Mouse (Mus musculus): Measurements from ENCODE around the gene Psma7. TPM values are rescaled to one million over a fixed set of nuclear protein-coding genes. Genes with fewer than 3 reads are reported as not detected.

Gene Psma7
- polyA plus RNA-seq, 1 experiment = 38.5 TPM

DNA sequence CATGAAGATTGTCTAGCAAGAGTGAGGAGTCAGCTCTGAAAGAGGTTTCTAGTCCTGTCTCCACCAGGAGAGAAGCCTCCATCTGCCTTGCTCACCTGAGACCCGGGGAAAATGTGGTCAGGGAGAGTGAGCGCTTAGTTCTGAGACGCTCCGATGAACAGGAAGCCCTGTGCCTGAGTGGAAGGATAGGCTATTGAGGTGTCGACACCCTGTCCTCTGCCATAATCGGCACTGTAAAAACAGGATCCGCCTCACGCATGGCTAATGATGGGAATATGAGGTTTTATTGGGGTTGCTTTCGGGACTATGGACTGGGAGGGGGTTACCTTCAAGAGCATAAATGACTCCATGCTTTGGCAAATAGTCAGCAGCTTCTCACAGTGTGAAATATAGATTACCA lies 23.7 kb downstream of the Psma7 start:
- Histone ChIP-seq H3K4me1 (ENCODE audit: control insufficient read depth, insufficient read depth, low read length) (peaks cover 13% of the 10 kb centered on the region), H3K4me3 (ENCODE audit: control insufficient read depth, low read depth, low read length) (no peak overlapping the region), H3K36me3 (ENCODE audit: control insufficient read depth, insufficient read depth, low read length) (no peaks in the 10 kb centered on the region), H3K27me3 (ENCODE audit: control insufficient read depth, insufficient read depth, low read length) (no peaks in the 10 kb centered on the region), H3K27ac (ENCODE audit: control insufficient read depth, insufficient read depth, low read depth, low read length) (no peak overlapping the region)
- TF ChIP-seq POLR2A (IDR thresholded peaks at IDR 0.05; ENCODE audit: control insufficient read depth, low read depth, low read length) (no peak), CTCF (IDR thresholded peaks at IDR 0.05; ENCODE audit: control insufficient read depth, insufficient read depth, insufficient replicate concordance, low read depth, low read length) (no peak)

GRCm38 (mm10) chr2:180017632-180018031 lies 24.6 kb downstream of the Psma7 start:
- Histone ChIP-seq H3K4me1 (ENCODE audit: control insufficient read depth, insufficient read depth, low read length) (peaks cover 13% of the 10 kb centered on the region), H3K36me3 (ENCODE audit: control insufficient read depth, insufficient read depth, low read length) (no peaks in the 10 kb centered on the region), H3K27ac (ENCODE audit: control insufficient read depth, insufficient read depth, low read depth, low read length) (no peak overlapping the region), H3K27me3 (ENCODE audit: control insufficient read depth, insufficient read depth, low read length) (no peaks in the 10 kb centered on the region), H3K4me3 (ENCODE audit: control insufficient read depth, low read depth, low read length) (no peak overlapping the region)
- TF ChIP-seq CTCF (IDR thresholded peaks at IDR 0.05; ENCODE audit: control insufficient read depth, insufficient read depth, insufficient replicate concordance, low read depth, low read length) = no peak
- TF ChIP-seq POLR2A (IDR thresholded peaks at IDR 0.05; ENCODE audit: control insufficient read depth, low read depth, low read length) = no peak

- Histone ChIP-seq H3K4me1 (ENCODE audit: control insufficient read depth, insufficient read depth, low read length) (peaks cover 4% of the 10 kb centered on the region; the same call in 1 of the 2 replicates), H3K4me3 (ENCODE audit: control insufficient read depth, low read depth, low read length) (no peak overlapping the region), H3K27me3 (ENCODE audit: control insufficient read depth, insufficient read depth, low read length) (no peaks in the 10 kb centered on the region), H3K27ac (ENCODE audit: control insufficient read depth, insufficient read depth, low read depth, low read length) (no peak overlapping the region), H3K36me3 (ENCODE audit: control insufficient read depth, insufficient read depth, low read length) (no peaks in the 10 kb centered on the region)
- TF ChIP-seq POLR2A (IDR thresholded peaks at IDR 0.05; ENCODE audit: control insufficient read depth, low read depth, low read length) (no peak), CTCF (IDR thresholded peaks at IDR 0.05; ENCODE audit: control insufficient read depth, insufficient read depth, insufficient replicate concordance, low read depth, low read length) (no peak)
These were observed 28.5 kb downstream of the Psma7 start for GRCm38 (mm10) chr2:180013686-180014085.

DNA sequence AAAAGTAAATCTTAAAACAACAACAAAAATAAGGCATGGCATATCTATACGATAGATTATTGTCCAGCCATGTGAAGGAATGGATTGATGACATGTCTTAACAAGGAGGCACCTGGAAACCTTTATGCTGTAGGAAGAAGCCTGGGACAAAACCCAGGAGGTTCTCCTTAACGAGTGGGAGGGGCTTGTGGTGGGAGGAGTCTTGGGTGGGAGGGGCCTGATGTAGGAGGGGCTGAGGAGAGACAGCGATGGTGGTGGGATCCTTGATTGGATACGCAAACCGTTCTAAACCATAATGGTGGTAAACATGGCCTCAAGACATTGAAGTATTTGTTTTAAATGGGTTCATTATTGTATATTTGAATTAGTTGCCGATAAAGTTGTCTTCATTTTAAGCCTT lies 30.9 kb downstream of the Psma7 start:
- TF ChIP-seq POLR2A (IDR thresholded peaks at IDR 0.05; ENCODE audit: control insufficient read depth, low read depth, low read length) (no peak), CTCF (IDR thresholded peaks at IDR 0.05; ENCODE audit: control insufficient read depth, insufficient read depth, insufficient replicate concordance, low read depth, low read length) (no peak)
- Histone ChIP-seq H3K36me3 (ENCODE audit: control insufficient read depth, insufficient read depth, low read length) (no peaks in the 10 kb centered on the region), H3K4me3 (ENCODE audit: control insufficient read depth, low read depth, low read length) (peak overlapping the region; percentile 38; the same call in 1 of the 2 replicates), H3K27me3 (ENCODE audit: control insufficient read depth, insufficient read depth, low read length) (no peaks in the 10 kb centered on the region), H3K27ac (ENCODE audit: control insufficient read depth, insufficient read depth, low read depth, low read length) (no peak overlapping the region), H3K4me1 (ENCODE audit: control insufficient read depth, insufficient read depth, low read length) (peaks cover 4% of the 10 kb centered on the region; the same call in 1 of the 2 replicates)

- Histone ChIP-seq H3K4me1 (ENCODE audit: control insufficient read depth, insufficient read depth, low read length) (peaks cover 4% of the 10 kb centered on the region; the same call in 1 of the 2 replicates), H3K4me3 (ENCODE audit: control insufficient read depth, low read depth, low read length) (no peak overlapping the region), H3K36me3 (ENCODE audit: control insufficient read depth, insufficient read depth, low read length) (no peaks in the 10 kb centered on the region), H3K27ac (ENCODE audit: control insufficient read depth, insufficient read depth, low read depth, low read length) (no peak overlapping the region), H3K27me3 (ENCODE audit: control insufficient read depth, insufficient read depth, low read length) (no peaks in the 10 kb centered on the region)
- TF ChIP-seq POLR2A (IDR thresholded peaks at IDR 0.05; ENCODE audit: control insufficient read depth, low read depth, low read length) (no peak), CTCF (IDR thresholded peaks at IDR 0.05; ENCODE audit: control insufficient read depth, insufficient read depth, insufficient replicate concordance, low read depth, low read length) (no peak)
These were observed 31.5 kb downstream of the Psma7 start for GRCm38 (mm10) chr2:180010686-180011085.

DNA sequence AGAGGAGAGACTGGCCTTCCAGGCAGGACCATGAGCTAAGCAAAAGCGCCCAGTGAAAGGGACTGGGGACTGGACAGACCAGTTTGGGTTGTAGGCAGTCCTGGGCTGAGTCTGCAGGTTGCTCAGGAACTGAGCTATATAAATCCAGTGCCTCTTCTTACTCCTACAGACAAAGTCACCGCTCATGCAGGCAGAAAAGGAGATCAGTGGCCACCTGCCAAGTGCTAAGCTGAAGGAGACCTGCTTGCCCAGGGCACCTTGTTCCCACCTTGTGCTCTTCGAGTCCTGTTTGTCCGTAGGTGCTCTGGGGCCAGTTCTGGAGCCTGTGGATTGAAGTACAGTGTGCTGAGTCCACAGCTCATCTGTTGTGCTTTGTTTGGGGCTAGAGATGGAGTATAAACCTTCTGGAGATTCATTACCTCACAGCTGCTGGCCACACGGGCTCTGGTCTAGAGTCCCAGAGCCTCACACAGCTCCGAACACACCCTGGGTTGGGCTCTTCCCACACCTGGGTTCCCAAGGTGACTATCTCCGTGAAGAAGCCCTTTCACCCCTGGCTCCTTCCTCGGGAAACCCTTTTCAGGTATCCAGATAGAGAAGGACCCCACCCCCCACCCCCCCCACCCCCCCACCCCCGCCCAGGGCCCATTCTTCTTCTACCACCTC lies 35.7 kb downstream of the Psma7 start:
- TF ChIP-seq POLR2A (IDR thresholded peaks at IDR 0.05; ENCODE audit: control insufficient read depth, low read depth, low read length) (no peak), CTCF (IDR thresholded peaks at IDR 0.05; ENCODE audit: control insufficient read depth, insufficient read depth, insufficient replicate concordance, low read depth, low read length) (no peak)
- Histone ChIP-seq H3K27ac (ENCODE audit: control insufficient read depth, insufficient read depth, low read depth, low read length) (no peak overlapping the region), H3K4me1 (ENCODE audit: control insufficient read depth, insufficient read depth, low read length) (no peaks in the 10 kb centered on the region; the same call in 1 of the 2 replicates), H3K27me3 (ENCODE audit: control insufficient read depth, insufficient read depth, low read length) (no peaks in the 10 kb centered on the region), H3K4me3 (ENCODE audit: control insufficient read depth, low read depth, low read length) (no peak overlapping the region), H3K36me3 (ENCODE audit: control insufficient read depth, insufficient read depth, low read length) (no peaks in the 10 kb centered on the region)

GRCm38 (mm10) chr2:180005656-180006351 lies 36.4 kb downstream of the Psma7 start:
- Histone ChIP-seq H3K4me1 (ENCODE audit: control insufficient read depth, insufficient read depth, low read length) (no peaks in the 10 kb centered on the region; the same call in 1 of the 2 replicates), H3K4me3 (ENCODE audit: control insufficient read depth, low read depth, low read length) (no peak overlapping the region), H3K27me3 (ENCODE audit: control insufficient read depth, insufficient read depth, low read length) (no peaks in the 10 kb centered on the region), H3K27ac (ENCODE audit: control insufficient read depth, insufficient read depth, low read depth, low read length) (no peak overlapping the region), H3K36me3 (ENCODE audit: control insufficient read depth, insufficient read depth, low read length) (no peaks in the 10 kb centered on the region)
- TF ChIP-seq POLR2A (IDR thresholded peaks at IDR 0.05; ENCODE audit: control insufficient read depth, low read depth, low read length) = no peak
- no peak for TF ChIP-seq CTCF (IDR thresholded peaks at IDR 0.05; ENCODE audit: control insufficient read depth, insufficient read depth, insufficient replicate concordance, low read depth, low read length)
